Mouse (Mus musculus) liver, postnatal 0 days (tissue): ENCODE results near the gene Epha2. TPM values are rescaled to one million over a fixed set of nuclear protein-coding genes. Genes with fewer than 3 reads are reported as not detected.

Experiments used
- ATAC-seq: fragments of 200-750 bp; cut with Nextera tagmentation; 2 replicates; pipeline ENCODE4 v1.8.0; 2017; ENCODE audit warnings: mild to moderate bottlenecking, moderate library complexity
- DNase-seq: peaks from one replicate; pipeline ENCODE4 v3.0.0-alpha.2; 2016
- H3K27ac ChIP-seq: fragments of 300-500 bp; sonication (generic); 2 replicates; pipeline ENCODE4 v1.5.1; 2014; ENCODE audit warnings: antibody characterized with exemption, moderate library complexity, mild to moderate bottlenecking, low read depth
- H3K27me3 ChIP-seq: fragments of 300-500 bp; sonication (generic); 2 replicates; pipeline ENCODE4 v1.6.1; 2014; ENCODE audit warnings: low read length, control low read depth, mixed read lengths; ENCODE audit not compliant: insufficient read depth
- H3K36me3 ChIP-seq: fragments of 300-500 bp; sonication (generic); replicated peaks from 2 replicates; pipeline ENCODE4 v1.6.1; 2014; ENCODE audit warnings: mild to moderate bottlenecking, control low read depth, low read length, moderate library complexity, mixed read lengths; ENCODE audit not compliant: insufficient read depth
- H3K4me1 ChIP-seq: fragments of 300-500 bp; sonication (generic); 2 replicates; pipeline ENCODE4 v1.6.1; 2014; ENCODE audit warnings: antibody characterized with exemption, mild to moderate bottlenecking, control low read depth; ENCODE audit not compliant: insufficient read depth
- H3K4me2 ChIP-seq: fragments of 300-500 bp; sonication (generic); 2 replicates; pipeline ENCODE4 v1.6.1; 2014; ENCODE audit warnings: low read depth, mild to moderate bottlenecking, low read length, moderate library complexity, mixed read lengths
- H3K4me3 ChIP-seq: fragments of 300-500 bp; sonication (generic); 2 replicates; pipeline ENCODE4 v1.5.1; 2014; ENCODE audit warnings: low read depth, low read length
- H3K9ac ChIP-seq: fragments of 300-500 bp; sonication (generic); replicated peaks from 2 replicates; pipeline ENCODE4 v1.6.1; 2014; ENCODE audit warnings: mild to moderate bottlenecking, moderate library complexity
- H3K9me3 ChIP-seq: fragments of 300-500 bp; sonication (generic); 2 replicates; pipeline ENCODE4 v1.6.1; 2016; ENCODE audit warnings: mild to moderate bottlenecking, control low read depth, low read length, mixed read lengths
- CTCF ChIP-seq: sonication (generic); IDR thresholded peaks from 2 replicates; pipeline ENCODE4 v1.5.1; 2016; ENCODE audit warnings: antibody characterized with exemption, low read depth
- EP300 ChIP-seq: IDR thresholded peaks from 2 replicates; pipeline ENCODE4 v1.6.1; 2016; ENCODE audit warnings: antibody characterized with exemption, low read depth, mild to moderate bottlenecking
- WGBS: fragments of 180-500 bp; shearing (Covaris S2); extraction: QIAGEN DNeasy Blood & Tissue Kit; methylation state at CpG from one replicate; pipeline ENCODE4 v1.1.7; 2014; ENCODE audit not compliant: insufficient replicate concordance; 5-methylcytosine and 5-hydroxymethylcytosine counted together
- polyA plus RNA-seq: library from polyadenylated mRNA; unstranded; fragments of >200 nt; fragmentation: Nextera tagmentation; extraction: Ambion mirVana; gene quantifications from 2 replicates; pipeline ENCODE4 v1.2.1, GENCODE M21; 2015

Gene Epha2
- polyA plus RNA-seq, 1 experiment from 2014 or later, result 1.5 TPM

- no peak overlapping the region for H3K4me2 ChIP-seq
- no peak overlapping the region for H3K4me3 ChIP-seq
- no peaks in the 10 kb centered on the region for H3K27me3 ChIP-seq
- H3K9me3 ChIP-seq, result no peaks in the 10 kb centered on the region
- no peaks in the 10 kb centered on the region for H3K36me3 ChIP-seq
- ATAC-seq (no peak), DNase-seq (no peak)
- 70% methylated on average over 10 of the region's 10 CpGs for WGBS
- H3K4me1 ChIP-seq, result no peaks in the 10 kb centered on the region
- H3K27ac ChIP-seq, result no peak overlapping the region
- no peak overlapping the region for H3K9ac ChIP-seq
- TF ChIP-seq CTCF (no peak), EP300 (no peak)
Measured at GRCm38 (mm10) chr4:141262906-141263637, 38.0 kb upstream of the Epha2 start.

- DNase-seq, result no peak
- no peaks in the 10 kb centered on the region for H3K27me3 ChIP-seq
- no peaks in the 10 kb centered on the region for H3K9me3 ChIP-seq
- no peak overlapping the region for H3K27ac ChIP-seq
- H3K4me1 ChIP-seq, result no peaks in the 10 kb centered on the region
- no peak overlapping the region for H3K4me2 ChIP-seq
- no peak for ATAC-seq
- no peaks in the 10 kb centered on the region for H3K36me3 ChIP-seq
- 82% methylated on average over 3 of the region's 3 CpGs for WGBS
- no peak overlapping the region for H3K4me3 ChIP-seq
- H3K9ac ChIP-seq, result no peak overlapping the region
- TF ChIP-seq CTCF (peak; percentile 38), EP300 (no peak)
Measured at GRCm38 (mm10) chr4:141265979-141266637, 34.9 kb upstream of the Epha2 start.

DNA sequence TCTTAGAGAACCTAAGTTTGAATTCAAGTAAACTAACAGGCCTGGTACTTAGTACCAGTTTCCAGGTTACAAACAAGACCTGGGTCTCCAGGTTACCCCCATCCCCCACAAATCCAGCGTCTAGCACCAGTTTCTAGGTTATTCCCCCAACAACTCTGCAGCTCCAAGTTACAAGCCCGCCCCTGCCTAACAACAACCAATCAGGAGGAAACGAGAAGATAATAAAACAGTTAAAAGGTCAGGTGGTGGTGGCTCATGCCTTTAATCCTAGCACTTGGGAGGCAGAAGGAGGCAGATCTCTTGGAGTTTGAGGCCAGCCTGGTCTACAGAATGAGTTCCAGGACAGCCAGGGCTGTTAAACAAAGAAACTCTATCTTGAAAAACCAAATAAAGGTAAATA is 33.8 kb upstream of the Epha2 start:
- DNase-seq (no peak), ATAC-seq (no peak)
- Histone ChIP-seq H3K9ac (no peak overlapping the region), H3K4me1 (peaks cover 3% of the 10 kb centered on the region; the same call in 1 of the 2 replicates), H3K27me3 (no peaks in the 10 kb centered on the region), H3K36me3 (no peaks in the 10 kb centered on the region), H3K9me3 (no peaks in the 10 kb centered on the region), H3K4me3 (no peak overlapping the region), H3K27ac (no peak overlapping the region), H3K4me2 (no peak overlapping the region)
- TF ChIP-seq EP300, result no peak
- TF ChIP-seq CTCF, result no peak
- 80% methylated on average over 3 of the region's 3 CpGs for WGBS

DNA sequence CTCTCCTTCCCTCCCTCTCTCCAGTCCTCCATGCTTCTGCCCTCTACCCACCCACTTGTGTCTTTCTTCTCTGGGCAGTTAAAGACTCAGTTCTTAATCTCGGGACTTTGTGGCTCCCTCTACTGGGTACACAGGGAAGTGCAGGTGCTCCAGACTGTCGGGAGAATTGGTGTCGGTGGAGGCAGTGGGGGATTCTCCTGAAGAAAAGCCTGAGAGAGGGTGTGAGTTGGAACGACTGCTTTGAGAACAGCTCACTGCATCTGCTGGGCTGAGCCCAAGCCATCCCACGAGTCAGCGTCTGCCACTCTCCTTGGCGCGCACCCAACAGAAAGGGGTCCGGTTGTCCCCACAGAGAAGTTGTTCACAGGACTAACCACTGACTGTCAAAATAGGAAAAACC is 33.2 kb upstream of the Epha2 start:
- DNase-seq (peak; percentile 65), ATAC-seq (no peak)
- Histone ChIP-seq H3K36me3 (no peaks in the 10 kb centered on the region), H3K27me3 (no peaks in the 10 kb centered on the region), H3K4me3 (no peak overlapping the region), H3K9ac (no peak overlapping the region), H3K9me3 (no peaks in the 10 kb centered on the region), H3K4me1 (peaks cover 6% of the 10 kb centered on the region; the same call in 1 of the 2 replicates), H3K27ac (no peak overlapping the region), H3K4me2 (no peak overlapping the region)
- 36% methylated on average over 9 of the region's 9 CpGs for WGBS
- TF ChIP-seq CTCF (peak; percentile 88), EP300 (no peak)

GRCm38 (mm10) chr4:141268350-141268749 is 32.7 kb upstream of the Epha2 start:
- Histone ChIP-seq H3K4me1 (peaks cover 6% of the 10 kb centered on the region; the same call in 1 of the 2 replicates), H3K36me3 (no peaks in the 10 kb centered on the region), H3K9me3 (no peaks in the 10 kb centered on the region), H3K9ac (no peak overlapping the region), H3K27me3 (no peaks in the 10 kb centered on the region), H3K27ac (no peak overlapping the region), H3K4me2 (no peak overlapping the region), H3K4me3 (no peak overlapping the region)
- peak; percentile 42; the same call in 1 of the 2 replicates for TF ChIP-seq CTCF
- no peak for TF ChIP-seq EP300
- ATAC-seq (no peak), DNase-seq (no peak)
- WGBS, result 67% methylated on average over 4 of the region's 4 CpGs

DNA sequence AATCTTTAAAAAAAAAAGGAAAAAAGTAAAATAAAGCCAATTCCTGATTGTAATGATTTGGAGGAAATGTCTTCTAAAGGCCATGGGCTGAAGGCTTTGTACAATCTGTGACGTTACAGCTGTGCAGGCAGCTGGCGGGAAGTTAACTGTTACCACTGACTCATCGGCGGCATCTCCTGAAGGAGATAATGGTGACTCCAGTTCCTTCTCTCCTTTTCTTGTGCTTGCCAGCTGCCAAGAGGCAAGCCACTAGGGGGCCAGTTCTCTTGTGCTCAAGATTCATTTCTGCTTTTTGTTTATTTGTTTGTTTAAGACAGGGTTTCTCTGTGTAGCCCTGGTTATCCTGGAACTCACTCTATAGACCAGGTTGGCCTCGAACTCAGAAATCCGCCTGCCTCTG is 32.0 kb upstream of the Epha2 start:
- Histone ChIP-seq H3K4me1 (peaks cover 10% of the 10 kb centered on the region; the same call in 1 of the 2 replicates), H3K4me2 (no peak overlapping the region), H3K9me3 (no peaks in the 10 kb centered on the region), H3K27ac (no peak overlapping the region), H3K27me3 (no peaks in the 10 kb centered on the region), H3K36me3 (no peaks in the 10 kb centered on the region), H3K4me3 (no peak overlapping the region), H3K9ac (no peak overlapping the region)
- WGBS, result 59% methylated on average over 6 of the region's 6 CpGs
- DNase-seq (no peak), ATAC-seq (no peak)
- TF ChIP-seq CTCF (peak; percentile 51), EP300 (no peak)
